8 mouse cellular contexts compared by ENCODE assay signal in genomic region chr17:31789068-31789583, GRCm38 (mm10).
DNase-seq lines count a peak whose midpoint lies in the region; ATAC-seq and TF ChIP-seq lines count a peak whose summit lies in the region.

No protein-coding gene starts in this region.

- no peaks in the 10 kb centered on the region for H3K36me3 ChIP-seq in liver, adult 2 months (ENCODE audit: control insufficient read depth, insufficient read depth, low read length)
- no peaks in the 10 kb centered on the region for H3K36me3 ChIP-seq in midbrain, postnatal 0 days (ENCODE audit: insufficient read depth, low read length)

- H3K79me2 ChIP-seq in liver, adult 2 months (ENCODE audit: control insufficient read depth, insufficient read depth, low read length): no peaks in the 10 kb centered on the region

- peak; percentile 28 for DNase-seq in liver, adult 2 months (ENCODE audit: extremely low read depth, low read depth, low spot score)
- no peak for DNase-seq in liver
- peak; percentile 89 for DNase-seq in Muller cell, postnatal 12 days (ENCODE audit: inconsistent ontology term)
- peak; percentile 76 for DNase-seq in induced T-regulatory cell, adult 2 months (ENCODE audit: low read depth)
- DNase-seq in midbrain, postnatal 0 days (ENCODE audit: low spot score): no peak
- DNase-seq in cerebellum, postnatal 10 days: no peak
- DNase-seq in urinary bladder, postnatal 10 days (ENCODE audit: low spot score): no peak
- no peak for DNase-seq in testis, postnatal 10 days (ENCODE audit: low spot score)

- 77% methylated on average over 9 of the region's 9 CpGs for WGBS in liver, adult 2 months
- 81% methylated on average over 9 of the region's 9 CpGs for WGBS in midbrain, postnatal 0 days

- H3K27ac ChIP-seq in liver, adult 2 months (replicated peaks; ENCODE audit: insufficient read depth, low read depth, low read length): no peak overlapping the region
- peak overlapping the region; percentile 38; the same call in 1 of the 2 replicates for H3K27ac ChIP-seq in midbrain, postnatal 0 days (ENCODE audit: low read depth, low read length)

- no peak for TF ChIP-seq CTCF in liver, adult 2 months (IDR thresholded peaks at IDR 0.05; ENCODE audit: low read depth, low read length)
- no peak for TF ChIP-seq CTCF in midbrain, postnatal 0 days (IDR thresholded peaks at IDR 0.05)

- H3K4me3 ChIP-seq in liver, adult 2 months (ENCODE audit: insufficient read depth, low read depth, low read length): no peak overlapping the region
- H3K4me3 ChIP-seq in midbrain, postnatal 0 days (ENCODE audit: low read depth, low read length): no peak overlapping the region

- no peak for TF ChIP-seq POLR2A in liver, adult 2 months (IDR thresholded peaks at IDR 0.05; ENCODE audit: extremely low read depth, insufficient read depth, low read length)

- no peak overlapping the region for H3K4me2 ChIP-seq in midbrain, postnatal 0 days (ENCODE audit: low read depth, low read length, poor library complexity, severe bottlenecking)

- H3K9me3 ChIP-seq in midbrain, postnatal 0 days (ENCODE audit: low read length): no peaks in the 10 kb centered on the region

- no peaks in the 10 kb centered on the region for H3K27me3 ChIP-seq in liver, adult 2 months (ENCODE audit: control insufficient read depth, insufficient read depth, low read length)
- H3K27me3 ChIP-seq in midbrain, postnatal 0 days (ENCODE audit: insufficient read depth, low read length): no peaks in the 10 kb centered on the region

- ATAC-seq in midbrain, postnatal 0 days (ENCODE audit: low FRiP score): no peak

- peaks cover 18% of the 10 kb centered on the region for H3K4me1 ChIP-seq in liver, adult 2 months (ENCODE audit: control insufficient read depth, insufficient read depth, low read length)
- H3K4me1 ChIP-seq in midbrain, postnatal 0 days (ENCODE audit: insufficient read depth, low read length): peaks cover 14% of the 10 kb centered on the region

- no peak overlapping the region for H3K9ac ChIP-seq in liver, adult 2 months (ENCODE audit: low read depth, low read length)
- H3K9ac ChIP-seq in midbrain, postnatal 0 days (replicated peaks; ENCODE audit: low read length, poor library complexity, severe bottlenecking): no peak overlapping the region

Comparison
In these comparisons a context has a peak if more than half of its experiments do, and no peak if none do; other contexts are left out.
1. DNase-seq: peak in liver, adult 2 months (single experiment), Muller cell, postnatal 12 days (single experiment) and induced T-regulatory cell, adult 2 months (single experiment); none in liver (single experiment), midbrain, postnatal 0 days (single experiment), cerebellum, postnatal 10 days (0 of 2), urinary bladder, postnatal 10 days (single experiment) and testis, postnatal 10 days (single experiment).